Mouse (Mus musculus) intestine, embryonic 14.5 days (tissue): Measurements from ENCODE around the gene Pmm2. TPM values are rescaled to one million over a fixed set of nuclear protein-coding genes. Genes with fewer than 3 reads are reported as not detected.
A peak's percentile ranks its signal among the peaks of the same experiment; 100 is the strongest.

ENCODE experiments used
- ATAC-seq: fragments of 200-750 bp; cut with Nextera tagmentation; replicated peaks from 2 replicates; pipeline ENCODE4 v1.8.0; 2017; ENCODE audit warnings: low read depth, moderate number of reproducible peaks, moderate TSS enrichment, moderate library complexity; ENCODE audit not compliant: low FRiP score, low TSS enrichment
- DNase-seq: peaks from one replicate; pipeline ENCODE4 v3.0.0-alpha.2; 2018; ENCODE audit warnings: low spot score
- H3K27ac ChIP-seq: fragments of 300-500 bp; sonication (generic); 2 replicates; pipeline ENCODE4 v1.5.1; 2014; ENCODE audit warnings: low read depth, mild to moderate bottlenecking, control low read depth
- H3K27me3 ChIP-seq: fragments of 300-500 bp; sonication (generic); replicated peaks from 2 replicates; pipeline ENCODE4 v1.6.1; 2014; ENCODE audit warnings: low read length, control low read depth; ENCODE audit not compliant: control insufficient read depth, insufficient read depth
- H3K36me3 ChIP-seq: fragments of 300-500 bp; sonication (generic); 2 replicates; pipeline ENCODE4 v1.6.1; 2014; ENCODE audit warnings: low read length, control low read depth; ENCODE audit not compliant: control insufficient read depth, insufficient read depth
- H3K4me1 ChIP-seq: fragments of 300-500 bp; sonication (generic); replicated peaks from 2 replicates; pipeline ENCODE4 v1.6.1; 2014; ENCODE audit warnings: low read length, control low read depth, mixed read lengths; ENCODE audit not compliant: control insufficient read depth, insufficient read depth
- H3K4me2 ChIP-seq: fragments of 300-500 bp; sonication (generic); 2 replicates; pipeline ENCODE4 v1.6.1; 2014; ENCODE audit warnings: low read length
- H3K4me3 ChIP-seq: fragments of 300-500 bp; sonication (generic); 2 replicates; pipeline ENCODE4 v1.5.1; 2014; ENCODE audit warnings: low read depth, low read length, control low read depth, mixed read lengths
- H3K9ac ChIP-seq: fragments of 300-500 bp; sonication (generic); 2 replicates; pipeline ENCODE4 v1.6.1; 2014; ENCODE audit warnings: mild to moderate bottlenecking, low read length
- H3K9me3 ChIP-seq: fragments of 300-500 bp; sonication (generic); 2 replicates; pipeline ENCODE4 v1.6.1; 2016; ENCODE audit warnings: low read length, control low read depth; ENCODE audit not compliant: control insufficient read depth
- WGBS: fragments of 180-500 bp; shearing (Covaris S2); extraction: QIAGEN DNeasy Blood & Tissue Kit; methylation state at CpG from one replicate; pipeline ENCODE4 v1.1.7; 2014; 5-methylcytosine and 5-hydroxymethylcytosine counted together
- polyA plus RNA-seq: library from polyadenylated mRNA; unstranded; fragments of >200 nt; fragmentation: Nextera tagmentation; extraction: Ambion mirVana; gene quantifications from 2 replicates; pipeline ENCODE4 v1.2.1, GENCODE M21; 2014

Gene Pmm2
- polyA plus RNA-seq, 1 experiment from 2014 or later: 73.1 TPM

DNA sequence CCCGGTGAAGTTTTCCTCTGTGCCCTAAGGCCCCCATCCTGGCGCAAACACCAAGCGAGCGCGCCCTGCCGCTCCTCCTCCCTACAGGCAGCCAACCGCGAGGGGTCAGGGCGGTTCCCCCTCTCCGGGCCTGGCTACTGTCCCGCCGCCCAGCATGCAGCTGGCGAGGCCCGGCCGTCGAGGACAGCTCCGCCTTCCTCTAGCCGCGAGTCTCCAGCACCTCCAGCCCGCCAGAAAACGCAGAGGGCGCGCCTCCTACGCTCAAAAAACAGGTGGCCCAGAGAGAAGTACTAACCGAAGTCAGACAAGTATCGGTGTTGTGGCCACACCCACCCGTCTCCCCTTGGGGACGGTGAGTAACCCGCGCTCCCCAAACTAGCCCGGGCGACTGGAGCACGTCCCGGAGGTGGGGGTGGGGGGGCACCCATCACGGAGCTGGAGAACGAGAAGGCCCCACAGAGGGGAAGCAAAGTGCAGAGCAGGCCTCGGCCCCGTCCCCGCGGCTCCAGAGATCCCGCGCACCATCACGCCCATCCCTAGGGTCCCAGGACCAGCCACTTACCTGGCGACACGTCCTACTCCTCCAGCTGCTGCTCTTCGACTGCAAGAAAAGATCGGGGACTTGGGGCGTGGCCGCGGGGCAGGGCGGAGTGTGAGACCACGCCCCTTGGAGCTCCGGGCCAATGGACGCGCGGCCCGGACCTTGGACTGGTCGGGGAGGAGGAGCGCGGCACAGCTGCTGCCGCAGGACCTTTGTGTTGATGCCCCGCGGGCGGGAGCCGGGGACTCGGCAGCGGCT lies 34.3 kb downstream of the Pmm2 start, which contains the start of gene Carhsp1:
TSS of gene Carhsp1 (minus strand) at position 605 of the 799 bp plus-strand sequence.
- Histone ChIP-seq H3K27me3 (no peaks in the 10 kb centered on the region), H3K27ac (peak within 1 kb of the TSS; percentile 82), H3K9ac (peak within 1 kb of the TSS; percentile 61), H3K4me1 (peaks cover 28% of the 10 kb centered on the region), H3K36me3 (0 out of 2 replicates have a peak, but pooled peaks cover 4% of the 10 kb centered on the region), H3K9me3 (no peaks in the 10 kb centered on the region), H3K4me2 (peak within 1 kb of the TSS; percentile 58), H3K4me3 (peak within 1 kb of the TSS; percentile 57)
- DNase-seq (peak; percentile 96), ATAC-seq (peak; percentile 90)
- under 1% methylated on average over 67 of the region's 67 CpGs for WGBS

DNA sequence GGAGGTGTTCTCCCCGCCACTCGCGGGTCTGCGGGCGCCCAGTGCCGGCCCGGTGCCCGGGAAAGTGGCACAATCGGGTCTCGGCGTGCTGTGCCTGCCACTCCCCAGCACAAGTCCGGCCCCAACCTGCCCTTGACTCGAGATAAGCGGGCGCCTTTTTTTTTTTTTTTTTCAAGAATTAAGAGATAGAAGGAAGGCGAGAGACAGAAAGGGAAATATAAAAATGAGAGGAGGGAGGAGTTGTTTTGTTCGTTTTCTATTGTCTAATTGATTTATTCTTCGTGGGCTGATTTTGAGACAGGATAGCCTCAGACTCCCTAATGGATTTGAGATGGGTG lies 34.8 kb downstream of the Pmm2 start:
- Histone ChIP-seq H3K9ac (peak overlapping the region; percentile 61; the same call in 1 of the 2 replicates), H3K4me3 (peak overlapping the region; percentile 57), H3K36me3 (0 out of 2 replicates have a peak, but pooled peaks cover 4% of the 10 kb centered on the region), H3K27ac (0 out of 2 replicates have a peak overlapping the region, but pooled peaks have one; percentile 82), H3K4me2 (peak overlapping the region; percentile 58), H3K27me3 (no peaks in the 10 kb centered on the region), H3K9me3 (no peaks in the 10 kb centered on the region), H3K4me1 (peaks cover 27% of the 10 kb centered on the region)
- DNase-seq: no peak
- 0% methylated on average over 18 of the region's 18 CpGs for WGBS
- ATAC-seq: no peak

DNA sequence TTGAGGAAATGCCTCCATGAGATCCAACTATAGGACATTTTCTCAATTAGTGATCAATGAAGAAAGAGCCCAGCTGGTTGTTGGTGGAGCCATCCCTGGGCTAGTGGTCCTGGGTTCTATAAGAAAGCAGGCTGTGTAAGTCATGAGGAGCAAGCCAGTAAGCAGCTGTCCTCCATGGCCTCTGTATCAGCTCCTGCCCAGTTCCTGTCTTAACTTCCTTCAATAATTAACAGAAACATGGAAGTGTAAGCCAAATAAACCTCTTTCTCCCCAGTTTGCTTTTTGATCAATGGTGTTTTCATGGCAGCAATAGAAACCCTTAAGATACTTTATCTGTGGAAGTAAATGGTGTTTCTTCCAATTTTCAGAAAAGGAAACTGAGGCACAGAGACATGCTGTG lies 35.3 kb downstream of the Pmm2 start:
- H3K9me3 ChIP-seq: no peaks in the 10 kb centered on the region
- ATAC-seq (no peak), DNase-seq (no peak)
- 0 out of 2 replicates have a peak, but pooled peaks cover 4% of the 10 kb centered on the region for H3K36me3 ChIP-seq
- peak overlapping the region; percentile 58 for H3K4me2 ChIP-seq
- H3K9ac ChIP-seq: no peak overlapping the region
- no peak overlapping the region for H3K4me3 ChIP-seq
- H3K27ac ChIP-seq: no peak overlapping the region
- H3K27me3 ChIP-seq: no peaks in the 10 kb centered on the region
- peaks cover 22% of the 10 kb centered on the region for H3K4me1 ChIP-seq

DNA sequence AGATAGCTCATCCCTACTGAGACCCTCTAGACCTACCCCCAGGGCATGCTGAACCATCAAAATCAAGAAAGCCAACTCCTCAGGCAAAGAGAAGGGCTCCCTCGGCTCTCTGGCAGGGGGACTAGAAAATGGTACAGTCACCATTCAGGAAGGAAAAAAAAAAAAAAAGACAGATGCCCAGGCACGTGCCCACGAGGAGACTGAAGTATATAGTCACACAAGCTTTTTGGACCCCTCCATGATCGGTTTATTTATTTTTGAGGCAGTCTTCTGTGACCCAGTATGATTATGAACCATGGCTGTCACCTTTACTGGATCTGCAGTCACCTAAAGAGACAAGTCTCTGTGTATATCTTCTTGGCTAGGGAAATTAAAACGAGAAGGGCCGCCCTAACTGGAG lies 35.9 kb downstream of the Pmm2 start:
- Histone ChIP-seq H3K4me2 (no peak overlapping the region), H3K9ac (no peak overlapping the region), H3K36me3 (0 out of 2 replicates have a peak, but pooled peaks cover 4% of the 10 kb centered on the region), H3K9me3 (no peaks in the 10 kb centered on the region), H3K4me3 (no peak overlapping the region), H3K4me1 (peaks cover 17% of the 10 kb centered on the region), H3K27ac (no peak overlapping the region), H3K27me3 (no peaks in the 10 kb centered on the region)
- ATAC-seq (no peak), DNase-seq (no peak)
- 71% methylated on average over 6 of the region's 6 CpGs for whole genome bisulfite sequencing

DNA sequence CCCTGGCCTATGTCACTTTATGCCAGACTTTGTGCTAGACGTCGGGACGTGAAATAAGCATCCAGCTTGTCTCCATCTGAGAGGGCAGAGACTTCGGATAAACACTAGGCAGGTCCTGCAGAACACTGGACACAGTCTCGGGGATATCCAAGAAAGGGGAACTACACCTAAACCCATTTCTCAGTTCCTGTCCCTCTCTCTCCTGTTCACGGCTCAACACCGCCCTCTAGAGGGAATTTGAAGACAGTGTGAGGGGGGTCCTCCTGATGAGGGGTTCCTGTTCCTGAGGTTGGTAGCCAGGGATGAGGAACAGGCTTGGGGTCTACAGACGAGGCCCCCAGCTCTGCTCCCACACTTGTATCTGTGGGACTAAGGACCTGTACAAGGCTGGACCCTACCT lies 36.7 kb downstream of the Pmm2 start:
- Histone ChIP-seq H3K4me2 (no peak overlapping the region), H3K36me3 (0 out of 2 replicates have a peak, but pooled peaks cover under 1% of the 10 kb centered on the region), H3K9me3 (no peaks in the 10 kb centered on the region), H3K9ac (no peak overlapping the region), H3K4me3 (no peak overlapping the region), H3K4me1 (peaks cover 17% of the 10 kb centered on the region), H3K27me3 (no peaks in the 10 kb centered on the region), H3K27ac (no peak overlapping the region)
- DNase-seq (peak; percentile 66), ATAC-seq (no peak)
- 4% methylated on average over 8 of the region's 8 CpGs for WGBS

DNA sequence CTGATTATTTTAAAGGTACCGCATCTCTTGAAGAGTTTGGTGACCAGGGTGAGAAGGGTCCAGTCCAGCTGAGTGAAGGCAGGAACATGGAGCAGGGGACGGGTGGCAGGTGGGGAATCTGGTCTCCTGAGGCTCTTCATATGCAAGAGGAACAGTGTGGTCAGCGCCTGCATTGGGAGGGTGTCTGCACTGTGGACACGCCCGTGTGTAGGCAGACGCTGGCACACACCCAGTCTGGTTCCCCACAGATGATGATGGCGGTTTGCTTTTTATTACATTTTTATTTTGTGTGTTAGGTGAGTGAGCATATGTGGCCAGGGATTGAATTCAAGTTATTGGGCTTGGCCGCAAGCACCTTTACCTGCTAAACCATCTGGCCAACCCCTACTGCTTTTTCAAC lies 38.1 kb downstream of the Pmm2 start:
- Histone ChIP-seq H3K27me3 (no peaks in the 10 kb centered on the region), H3K4me2 (no peak overlapping the region), H3K4me3 (no peak overlapping the region), H3K4me1 (peaks cover 3% of the 10 kb centered on the region), H3K9ac (no peak overlapping the region), H3K9me3 (no peaks in the 10 kb centered on the region), H3K36me3 (no peaks in the 10 kb centered on the region), H3K27ac (no peak overlapping the region)
- 83% methylated on average over 8 of the region's 8 CpGs for WGBS
- ATAC-seq (no peak), DNase-seq (no peak)

DNA sequence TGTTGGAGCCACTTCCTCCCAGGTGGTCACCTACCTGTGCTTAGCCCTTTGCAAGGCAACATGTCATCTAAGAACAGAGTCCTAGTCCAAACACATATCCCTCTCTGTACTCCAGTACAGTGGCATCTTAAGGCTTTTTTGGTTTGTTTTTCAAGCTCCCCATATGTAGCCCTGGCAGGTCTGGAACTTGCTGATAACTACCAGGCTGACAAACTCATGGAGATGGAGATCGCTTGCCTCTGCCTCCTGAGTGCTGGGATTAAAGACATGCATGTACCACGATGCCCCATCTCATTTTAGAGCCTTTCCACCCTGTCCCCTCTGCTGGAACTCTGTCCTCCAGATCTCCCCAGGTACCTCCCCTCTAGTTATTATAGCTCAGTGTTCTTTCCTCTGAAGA lies 38.8 kb downstream of the Pmm2 start:
- Histone ChIP-seq H3K4me3 (no peak overlapping the region), H3K4me2 (no peak overlapping the region), H3K36me3 (no peaks in the 10 kb centered on the region), H3K9ac (no peak overlapping the region), H3K9me3 (no peaks in the 10 kb centered on the region), H3K27me3 (no peaks in the 10 kb centered on the region), H3K4me1 (no peaks in the 10 kb centered on the region), H3K27ac (no peak overlapping the region)
- ATAC-seq (no peak), DNase-seq (no peak)
- 75% methylated on average over 2 of the region's 2 CpGs for WGBS

DNA sequence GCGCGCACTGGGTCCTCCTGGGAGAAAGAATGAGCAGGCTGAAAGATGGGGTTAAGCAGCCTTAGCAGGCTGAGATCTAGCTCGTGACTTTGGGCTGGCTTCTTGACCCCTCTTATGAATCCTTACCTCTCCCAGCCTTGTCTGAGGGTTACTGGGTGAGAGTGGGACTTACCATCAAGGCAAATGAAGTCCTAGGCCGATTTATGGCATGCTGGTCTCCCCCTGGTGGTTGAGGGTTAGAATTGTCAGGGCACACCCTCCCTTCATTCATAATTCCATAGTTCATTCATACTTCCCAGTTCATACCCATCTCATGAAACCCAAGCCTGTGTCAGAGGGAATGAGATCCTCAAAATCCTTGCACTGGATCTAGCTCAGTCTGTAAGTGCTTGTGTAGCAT lies 39.3 kb downstream of the Pmm2 start:
- H3K4me3 ChIP-seq: no peak overlapping the region
- H3K27me3 ChIP-seq: no peaks in the 10 kb centered on the region
- DNase-seq (peak; percentile 63), ATAC-seq (no peak)
- 54% methylated on average over 4 of the region's 4 CpGs for WGBS
- no peak overlapping the region for H3K4me2 ChIP-seq
- H3K9me3 ChIP-seq: no peaks in the 10 kb centered on the region
- no peaks in the 10 kb centered on the region for H3K36me3 ChIP-seq
- no peaks in the 10 kb centered on the region for H3K4me1 ChIP-seq
- H3K9ac ChIP-seq: no peak overlapping the region
- H3K27ac ChIP-seq: no peak overlapping the region

DNA sequence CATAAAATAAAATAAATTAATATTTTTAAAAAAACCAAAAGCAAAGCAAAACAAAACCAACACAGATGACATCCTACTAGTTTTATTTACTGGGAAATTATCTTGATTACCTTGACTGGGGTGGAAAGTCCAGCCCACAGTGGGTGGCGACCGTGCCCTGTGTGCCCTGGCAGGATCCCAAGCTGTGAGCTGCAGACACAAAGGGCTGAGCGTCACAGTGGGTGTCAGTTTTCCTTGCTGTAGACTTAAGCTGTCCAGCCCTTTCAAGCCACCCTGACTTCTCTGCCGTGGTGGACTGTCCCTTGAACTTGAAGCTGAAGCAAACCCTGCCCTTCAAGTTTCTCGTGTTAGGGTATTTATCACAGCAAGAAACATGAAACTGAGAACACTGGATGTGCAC lies 40.6 kb downstream of the Pmm2 start:
- Histone ChIP-seq H3K9me3 (no peaks in the 10 kb centered on the region), H3K4me3 (no peak overlapping the region), H3K27me3 (no peaks in the 10 kb centered on the region), H3K4me2 (no peak overlapping the region), H3K36me3 (no peaks in the 10 kb centered on the region), H3K4me1 (no peaks in the 10 kb centered on the region), H3K27ac (no peak overlapping the region), H3K9ac (no peak overlapping the region)
- no peak for DNase-seq
- ATAC-seq: no peak
- WGBS: 73% methylated on average over 5 of the region's 5 CpGs
